Mouse (Mus musculus) MEL (cell line): ENCODE measurements around the gene Ctps. TPM values are rescaled to one million over a fixed set of nuclear protein-coding genes. Genes with fewer than 3 reads are reported as not detected.
A peak's percentile ranks its signal among the peaks of the same experiment; 100 is the strongest.

ENCODE experiments used
- DNase-seq: peaks from one replicate; pipeline ENCODE4 v3.0.0; 2011; ENCODE audit warnings: low read depth, low spot score
- H3K27ac ChIP-seq: 2 replicates; pipeline ENCODE4 v1.5.1; 2012; ENCODE audit warnings: low read depth, mild to moderate bottlenecking, control low read depth, low read length, moderate library complexity; ENCODE audit not compliant: control insufficient read depth
- H3K27me3 ChIP-seq, 2 experiments: fragments of 150-350 bp in 1 of 2; sonication (generic) in 1 of 2; 2 replicates each; pipeline ENCODE4 v1.6.1; 2012; ENCODE audit warnings: low read length in 2 of 2, mild to moderate bottlenecking in 2 of 2, improper control_type of control experiment in 1 of 2, moderate library complexity in 1 of 2; ENCODE audit not compliant: insufficient read depth in 2 of 2, control insufficient read depth in 1 of 2
- H3K36me3 ChIP-seq, 2 experiments: 2 replicates each; pipeline ENCODE4 v1.6.1; 2012 to 2014; ENCODE audit warnings: low read length in 2 of 2, improper control_type of control experiment in 1 of 2, inconsistent platforms in 1 of 2, mild to moderate bottlenecking in 1 of 2; ENCODE audit not compliant: insufficient read depth in 2 of 2, control insufficient read depth in 1 of 2
- H3K4me1 ChIP-seq, 2 experiments: fragments of 150-350 bp in 1 of 2; sonication (generic) in 1 of 2; 2 replicates each; pipeline ENCODE4 v1.6.1; 2012; ENCODE audit warnings: low read length in 2 of 2, improper control_type of control experiment in 1 of 2, mild to moderate bottlenecking in 1 of 2; ENCODE audit not compliant: insufficient read depth in 2 of 2, control insufficient read depth in 1 of 2
- H3K4me3 ChIP-seq, 2 experiments: fragments of 150-350 bp in 1 of 2; sonication (generic) in 1 of 2; 2 replicates each; pipeline ENCODE4 v1.5.1; 2012; ENCODE audit warnings: low read depth in 2 of 2, low read length in 2 of 2, mild to moderate bottlenecking in 2 of 2, moderate library complexity in 2 of 2, control low read depth in 1 of 2, improper control_type of control experiment in 1 of 2; ENCODE audit not compliant: control insufficient read depth in 1 of 2, insufficient read depth in 1 of 2
- H3K79me2 ChIP-seq: 2 replicates; pipeline ENCODE4 v1.6.1; 2012; ENCODE audit warnings: mild to moderate bottlenecking, low read length, moderate library complexity; ENCODE audit not compliant: control insufficient read depth, poor library complexity, insufficient read depth
- H3K9ac ChIP-seq: 2 replicates; pipeline ENCODE4 v1.6.1; 2012; ENCODE audit warnings: low read depth, mild to moderate bottlenecking, control low read depth, low read length, moderate library complexity; ENCODE audit not compliant: control insufficient read depth, poor library complexity, severe bottlenecking
- H3K9me3 ChIP-seq: fragments of 150-350 bp; sonication (generic); replicated peaks from 2 replicates; pipeline ENCODE4 v1.6.1; 2012; ENCODE audit warnings: mild to moderate bottlenecking, low read length, improper control_type of control experiment, moderate library complexity; ENCODE audit not compliant: insufficient read depth
- BHLHE40 ChIP-seq: IDR thresholded peaks from 2 replicates; pipeline ENCODE4 v1.6.1; 2012; ENCODE audit warnings: low read depth, mild to moderate bottlenecking, inconsistent platforms, low read length, improper control_type of control experiment, borderline replicate concordance
- CHD1 ChIP-seq: IDR thresholded peaks from 2 replicates; pipeline ENCODE4 v1.6.1; 2012; ENCODE audit warnings: low read depth, mild to moderate bottlenecking, inconsistent platforms, low read length, improper control_type of control experiment
- CHD2 ChIP-seq: IDR thresholded peaks from 2 replicates; pipeline ENCODE4 v1.6.1; 2011; ENCODE audit warnings: low read length, improper control_type of control experiment
- CTCF ChIP-seq, 3 experiments: IDR thresholded peaks in 2 of 3; conservative IDR thresholded peaks in 1 of 3; 2 replicates each; pipeline ENCODE4 v1.5.1; 2011 to 2012; ENCODE audit warnings: low read length in 3 of 3, low read depth in 2 of 3, mild to moderate bottlenecking in 2 of 3, improper control_type of control experiment in 1 of 3, inconsistent platforms in 1 of 3, mixed read lengths in 1 of 3, moderate library complexity in 1 of 3; ENCODE audit not compliant: control insufficient read depth in 1 of 3, insufficient read depth in 1 of 3, poor library complexity in 1 of 3, severe bottlenecking in 1 of 3
- HCFC1 ChIP-seq: IDR thresholded peaks from 2 replicates; pipeline ENCODE4 v1.6.1; 2012; ENCODE audit warnings: low read depth, mild to moderate bottlenecking, inconsistent platforms, low read length, improper control_type of control experiment, moderate library complexity
- MAX ChIP-seq: IDR thresholded peaks from 2 replicates; pipeline ENCODE4 v1.6.1; 2011; ENCODE audit warnings: low read length, improper control_type of control experiment
- MAZ ChIP-seq: IDR thresholded peaks from 2 replicates; pipeline ENCODE4 v1.6.1; 2012; ENCODE audit warnings: low read depth, mild to moderate bottlenecking, inconsistent platforms, low read length, improper control_type of control experiment
- MEF2A ChIP-seq: IDR thresholded peaks from 2 replicates; pipeline ENCODE4 v1.6.1; 2014; ENCODE audit warnings: low read depth, mild to moderate bottlenecking, inconsistent platforms, low read length, improper control_type of control experiment; ENCODE audit not compliant: poor library complexity, insufficient replicate concordance, severe bottlenecking; ENCODE audit errors: extremely low read depth
- MYB ChIP-seq: IDR thresholded peaks from 2 replicates; pipeline ENCODE4 v1.6.1; 2011; ENCODE audit warnings: mild to moderate bottlenecking, low read depth, low read length, improper control_type of control experiment
- RAD21 ChIP-seq: IDR thresholded peaks from 2 replicates; pipeline ENCODE4 v1.6.1; 2011; ENCODE audit warnings: mild to moderate bottlenecking, low read depth, low read length, improper control_type of control experiment
- RCOR1 ChIP-seq: IDR thresholded peaks from 2 replicates; pipeline ENCODE4 v1.6.1; 2012; ENCODE audit warnings: low read depth, mild to moderate bottlenecking, inconsistent platforms, low read length, improper control_type of control experiment
- SIN3A ChIP-seq: IDR thresholded peaks from 2 replicates; pipeline ENCODE4 v1.6.1; 2012; ENCODE audit warnings: low read length, improper control_type of control experiment, inconsistent platforms
- SMC3 ChIP-seq: IDR thresholded peaks from 2 replicates; pipeline ENCODE4 v1.6.1; 2011; ENCODE audit warnings: low read depth, low read length, improper control_type of control experiment
- UBTF ChIP-seq: IDR thresholded peaks from 2 replicates; pipeline ENCODE4 v1.6.1; 2012; ENCODE audit warnings: low read depth, mild to moderate bottlenecking, inconsistent platforms, low read length, improper control_type of control experiment, moderate library complexity, borderline replicate concordance; ENCODE audit not compliant: insufficient read depth
- USF2 ChIP-seq, 2 experiments: IDR thresholded peaks; 2 replicates each; pipeline ENCODE4 v1.6.1; 2011 to 2012; ENCODE audit warnings: improper control_type of control experiment in 2 of 2, low read length in 2 of 2, borderline replicate concordance in 1 of 2, inconsistent platforms in 1 of 2, low read depth in 1 of 2, mild to moderate bottlenecking in 1 of 2; ENCODE audit not compliant: insufficient read depth in 1 of 2
- ZC3H11A ChIP-seq: IDR thresholded peaks from 2 replicates; pipeline ENCODE4 v1.6.1; 2012; ENCODE audit warnings: low read depth, mild to moderate bottlenecking, inconsistent platforms, low read length, improper control_type of control experiment
- ZNF384 ChIP-seq: IDR thresholded peaks from 2 replicates; pipeline ENCODE4 v1.6.1; 2012; ENCODE audit warnings: low read depth, mild to moderate bottlenecking, inconsistent platforms, low read length, improper control_type of control experiment
- polyA plus RNA-seq, 2 experiments: library from polyadenylated mRNA; stranded (reverse) in 1 of 2; unstranded in 1 of 2; fragments of >175 nt in 1 of 2; fragments of >200 nt in 1 of 2; gene quantifications; 2 replicates each; pipeline versions ENCODE4 v1.2.1 to v1.2.4; 2012; ENCODE audit warnings: low replicate concordance in 2 of 2, low read depth in 1 of 2; ENCODE audit not compliant: insufficient read length in 2 of 2, insufficient read depth in 1 of 2, missing spikeins in 1 of 2
- total RNA-seq: library from RNA; depleted of rRNA; stranded (reverse); fragments of 300-350 nt; gene quantifications from 2 replicates; pipeline ENCODE4 v1.2.3, GENCODE M21; 2012

Gene Ctps
- total and polyA plus RNA-seq, 3 experiments = 81.2 to 82.2 TPM; not detected in 1

DNA sequence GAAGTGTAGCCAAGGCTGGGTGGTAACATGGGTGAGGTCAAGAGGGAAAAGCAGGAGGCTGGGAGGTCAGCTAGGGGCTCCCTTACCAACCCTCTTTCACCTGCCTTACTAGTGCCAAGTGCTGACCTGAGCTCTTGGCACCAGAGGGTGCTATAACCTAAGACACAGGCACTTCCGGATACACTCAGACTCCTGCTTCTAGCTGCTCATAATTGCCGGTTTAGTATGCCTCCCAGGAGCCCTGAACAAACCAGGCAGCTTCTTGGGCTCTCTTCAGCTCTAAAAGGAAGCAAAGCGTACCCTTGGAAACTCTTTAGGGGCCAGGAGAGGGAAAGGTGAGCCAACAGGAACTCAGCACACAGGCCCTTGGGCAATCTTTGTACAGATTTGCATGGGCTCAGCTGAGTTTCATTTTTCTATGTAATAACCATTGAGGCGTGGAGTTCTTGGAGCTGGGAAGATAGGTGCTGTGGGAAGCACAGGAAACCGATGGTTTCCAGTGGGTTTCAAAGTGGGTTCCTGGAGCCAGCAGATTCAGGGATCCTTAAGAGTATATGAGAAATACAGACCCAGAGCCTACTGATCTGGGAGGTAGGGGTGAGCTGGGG lies 19.8 kb upstream of the Ctps start:
- Histone ChIP-seq H3K79me2 (no peaks in the 10 kb centered on the region), H3K9me3 (no peaks in the 10 kb centered on the region), H3K4me3 (no peak overlapping the region), H3K27me3 (peaks cover 2 to 4% of the 10 kb centered on the region in 2 experiments; a peak in 3 of 4 replicates), H3K4me1 (no peaks in the 10 kb centered on the region), H3K27ac (no peak overlapping the region), H3K36me3 (no peaks in the 10 kb centered on the region), H3K9ac (peak overlapping the region; percentile 30; the same call in 1 of the 2 replicates)
- TF ChIP-seq CTCF (IDR thresholded peaks at IDR 0.05 in 2 of 3, conservative IDR thresholded peaks at IDR 0.05 in 1 of 3; ENCODE audit: control insufficient read depth in 1 of 3, insufficient read depth in 1 of 3, low read depth in 2 of 3, low read length in 3 of 3, poor library complexity in 1 of 3, severe bottlenecking in 1 of 3) = peak; percentile 88 to 97 (median 95)
- TF ChIP-seq RAD21 = peak; percentile 99
- TF ChIP-seq ZC3H11A = peak; percentile 100
- TF ChIP-seq MYB = no peak
- peak; percentile 100 for TF ChIP-seq SMC3
- TF ChIP-seq USF2 (IDR thresholded peaks at IDR 0.05; ENCODE audit: borderline replicate concordance in 1 of 2, insufficient read depth in 1 of 2, low read depth in 1 of 2, low read length in 2 of 2) = no peak
- TF ChIP-seq MAZ = peak; percentile 10; the same call in 1 of the 2 replicates
- TF ChIP-seq SIN3A = 0 out of 2 replicates have a peak, but pooled peaks have one; percentile 46
- DNase-seq = peak; percentile 83

DNA sequence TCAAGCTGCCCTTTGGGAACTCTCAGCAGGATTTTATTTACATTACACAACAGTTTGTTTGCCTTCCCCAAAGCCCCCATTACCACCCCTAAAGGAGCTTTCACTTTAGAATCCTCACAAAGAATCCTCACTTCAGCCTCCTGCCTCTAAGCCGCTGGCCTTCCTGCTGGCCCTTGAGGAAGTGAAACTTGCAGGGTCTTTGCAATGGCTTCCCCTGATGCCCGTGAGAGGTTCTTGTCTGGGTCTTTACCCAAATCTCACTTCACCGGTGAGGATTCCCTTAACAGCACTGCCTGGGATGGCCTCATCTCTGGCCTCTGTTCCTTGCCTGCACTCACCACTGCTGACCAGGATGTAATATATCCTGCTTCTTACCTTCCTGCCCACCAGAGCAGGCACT lies 19.0 kb upstream of the Ctps start:
- Histone ChIP-seq H3K4me3 (no peak overlapping the region), H3K36me3 (no peaks in the 10 kb centered on the region), H3K27ac (no peak overlapping the region), H3K4me1 (no peaks in the 10 kb centered on the region), H3K9ac (no peak overlapping the region), H3K79me2 (no peaks in the 10 kb centered on the region), H3K27me3 (peaks cover 2 to 4% of the 10 kb centered on the region in 2 experiments; a peak in 3 of 4 replicates), H3K9me3 (no peaks in the 10 kb centered on the region)
- no peak for TF ChIP-seq CHD1
- TF ChIP-seq MAZ = no peak
- no peak for TF ChIP-seq CHD2
- TF ChIP-seq ZC3H11A = no peak
- TF ChIP-seq ZNF384 = no peak
- no peak for TF ChIP-seq UBTF
- no peak for TF ChIP-seq HCFC1
- no peak for TF ChIP-seq MAX
- no peak for TF ChIP-seq RAD21
- TF ChIP-seq RCOR1 = no peak
- TF ChIP-seq BHLHE40 = no peak
- no peak for TF ChIP-seq MEF2A
- DNase-seq = no peak
